Mouse (Mus musculus) limb, embryonic 10.5 days (tissue): ENCODE measurements around the gene Git1. TPM values are rescaled to one million over a fixed set of nuclear protein-coding genes. Genes with fewer than 3 reads are reported as not detected.

Experiments used
- DNase-seq: peaks from one replicate; pipeline ENCODE4 v3.0.0-alpha.2; 2017; ENCODE audit warnings: low spot score
- H3K27ac ChIP-seq: fragments of 300-500 bp; sonication (generic); 2 replicates; pipeline ENCODE4 v1.5.1; 2016; ENCODE audit warnings: mild to moderate bottlenecking
- H3K27me3 ChIP-seq: fragments of 300-500 bp; sonication (generic); 2 replicates; pipeline ENCODE4 v1.6.1; 2016; ENCODE audit warnings: low read depth, mild to moderate bottlenecking; ENCODE audit not compliant: poor library complexity, severe bottlenecking
- H3K36me3 ChIP-seq: fragments of 300-500 bp; sonication (generic); 2 replicates; pipeline ENCODE4 v1.6.1; 2016; ENCODE audit warnings: mild to moderate bottlenecking, moderate library complexity
- H3K4me1 ChIP-seq: fragments of 300-500 bp; sonication (generic); 2 replicates; pipeline ENCODE4 v1.6.1; 2016
- H3K4me3 ChIP-seq: fragments of 300-500 bp; sonication (generic); 2 replicates; pipeline ENCODE4 v1.5.1; 2016; ENCODE audit warnings: mild to moderate bottlenecking, moderate library complexity
- H3K9me3 ChIP-seq: fragments of 300-500 bp; sonication (generic); replicated peaks from 2 replicates; pipeline ENCODE4 v1.6.1; 2016; ENCODE audit warnings: mild to moderate bottlenecking
- whole genome bisulfite sequencing: fragments of 180-500 bp; shearing (Covaris S2); methylation state at CpG from one replicate; pipeline ENCODE4 v1.1.7; 2016; 5-methylcytosine and 5-hydroxymethylcytosine counted together
- polyA plus RNA-seq: library from polyadenylated mRNA; unstranded; fragments of >200 nt; fragmentation: Nextera tagmentation; extraction: Ambion mirVana; gene quantifications from 2 replicates; pipeline ENCODE4 v1.2.1, GENCODE M21; 2016

The Git1 gene
- polyA plus RNA-seq, 1 experiment from 2014 or later, result 14.8 TPM

- no peak for DNase-seq
- Histone ChIP-seq H3K27me3 (peaks cover 97% of the 10 kb centered on the region), H3K27ac (no peak overlapping the region), H3K36me3 (no peaks in the 10 kb centered on the region), H3K4me1 (peaks cover 31% of the 10 kb centered on the region), H3K9me3 (no peaks in the 10 kb centered on the region), H3K4me3 (no peak overlapping the region)
- whole genome bisulfite sequencing, result 70% methylated on average over 4 of the region's 4 CpGs
Measured at GRCm38 (mm10) chr11:77464684-77465083, 28.7 kb upstream of the Git1 start.

- DNase-seq, result no peak
- H3K4me1 ChIP-seq, result peaks cover 31% of the 10 kb centered on the region
Measured at GRCm38 (mm10) chr11:77465111-77465510, 28.3 kb upstream of the Git1 start.

GRCm38 (mm10) chr11:77466544-77466943, 26.8 kb upstream of the Git1 start:
- Histone ChIP-seq H3K4me1 (peaks cover 31% of the 10 kb centered on the region), H3K36me3 (peaks cover 17% of the 10 kb centered on the region), H3K27me3 (peaks cover 86% of the 10 kb centered on the region), H3K4me3 (peak overlapping the region; percentile 33), H3K9me3 (no peaks in the 10 kb centered on the region), H3K27ac (peak overlapping the region; percentile 12; the same call in 1 of the 2 replicates)
- DNase-seq, result no peak
- 25% methylated on average over 9 of the region's 9 CpGs for WGBS

More at GRCm38 (mm10) chr11:77465111-77465510, 28.3 kb upstream of the Git1 start:
- Histone ChIP-seq H3K4me3 (no peak overlapping the region), H3K36me3 (peaks cover 3% of the 10 kb centered on the region; the same call in 1 of the 2 replicates), H3K27ac (no peak overlapping the region), H3K27me3 (peaks cover 96% of the 10 kb centered on the region), H3K9me3 (no peaks in the 10 kb centered on the region)
- 53% methylated on average over 3 of the region's 3 CpGs for WGBS

GRCm38 (mm10) chr11:77467157-77467556, 26.2 kb upstream of the Git1 start:
- DNase-seq, result peak; percentile 75
- Histone ChIP-seq H3K4me3 (peak overlapping the region; percentile 33), H3K36me3 (peaks cover 23% of the 10 kb centered on the region), H3K27ac (peak overlapping the region; percentile 12), H3K4me1 (peaks cover 27% of the 10 kb centered on the region), H3K9me3 (no peaks in the 10 kb centered on the region), H3K27me3 (peaks cover 80% of the 10 kb centered on the region)
- 3% methylated on average over 25 of the region's 25 CpGs for WGBS

DNA sequence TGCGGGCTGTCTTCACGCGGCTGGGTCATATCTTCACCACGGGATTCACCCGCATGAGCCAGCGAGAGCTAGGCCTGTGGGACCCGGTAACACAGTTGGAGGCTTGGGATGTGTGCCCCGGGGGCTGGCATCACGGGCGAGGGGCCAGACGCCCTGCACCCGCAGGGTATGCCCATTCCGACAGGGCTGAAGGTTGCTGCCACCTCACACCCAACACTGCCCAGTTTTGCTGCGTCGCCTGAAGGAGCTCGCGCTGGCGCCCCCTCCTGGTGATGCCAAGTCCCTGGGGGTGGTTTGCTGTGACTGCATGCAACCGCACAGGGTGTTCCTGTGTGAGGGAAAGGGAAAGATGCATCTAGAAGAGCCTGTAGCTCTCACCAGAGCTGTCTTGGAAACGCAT, 25.6 kb upstream of the Git1 start:
- Histone ChIP-seq H3K27ac (peak overlapping the region; percentile 21; the same call in 1 of the 2 replicates), H3K4me1 (peaks cover 21% of the 10 kb centered on the region), H3K36me3 (peaks cover 29% of the 10 kb centered on the region), H3K4me3 (0 out of 2 replicates have a peak overlapping the region, but pooled peaks have one; percentile 33), H3K9me3 (no peaks in the 10 kb centered on the region), H3K27me3 (peaks cover 74% of the 10 kb centered on the region)
- peak; percentile 81 for DNase-seq
- 16% methylated on average over 20 of the region's 20 CpGs for WGBS

- Histone ChIP-seq H3K4me1 (peaks cover 19% of the 10 kb centered on the region), H3K27me3 (peaks cover 68% of the 10 kb centered on the region), H3K4me3 (no peak overlapping the region), H3K27ac (no peak overlapping the region), H3K9me3 (no peaks in the 10 kb centered on the region), H3K36me3 (peaks cover 36% of the 10 kb centered on the region)
- DNase-seq, result no peak
- 79% methylated on average over 9 of the region's 9 CpGs for WGBS
Measured at GRCm38 (mm10) chr11:77468397-77468796, 25.0 kb upstream of the Git1 start.

GRCm38 (mm10) chr11:77471407-77471806, 22.0 kb upstream of the Git1 start:
- WGBS, result 63% methylated on average over 29 of the region's 29 CpGs
- Histone ChIP-seq H3K27ac (0 out of 2 replicates have a peak overlapping the region, but pooled peaks have one; percentile 2), H3K4me1 (peaks cover 16% of the 10 kb centered on the region), H3K36me3 (peaks cover 60% of the 10 kb centered on the region), H3K27me3 (peaks cover 37% of the 10 kb centered on the region), H3K9me3 (no peaks in the 10 kb centered on the region), H3K4me3 (no peak overlapping the region)
- DNase-seq, result no peak

DNA sequence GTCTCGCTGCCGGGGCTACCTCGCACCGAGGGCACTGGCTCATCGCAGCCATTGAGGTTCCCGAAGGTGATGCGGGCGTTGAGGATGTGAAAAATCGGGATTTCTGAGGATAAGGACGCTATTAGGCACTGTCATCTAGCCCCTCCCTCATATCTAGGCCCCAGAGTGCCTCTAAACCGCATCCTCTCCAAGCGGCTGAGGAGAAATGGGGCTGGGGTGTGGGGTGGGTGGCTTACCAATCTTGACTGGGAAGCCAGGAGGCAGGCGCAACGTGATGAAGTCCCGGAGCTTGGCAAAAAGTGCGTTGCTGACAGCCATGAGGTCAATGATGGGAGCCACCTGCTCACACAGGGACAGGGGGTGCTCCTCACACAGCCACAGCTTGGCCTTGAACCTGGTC, 20.6 kb upstream of the Git1 start:
- Histone ChIP-seq H3K27me3 (peaks cover 24% of the 10 kb centered on the region), H3K4me1 (peaks cover 2% of the 10 kb centered on the region), H3K9me3 (no peaks in the 10 kb centered on the region), H3K36me3 (peaks cover 73% of the 10 kb centered on the region), H3K4me3 (no peak overlapping the region), H3K27ac (no peak overlapping the region)
- 92% methylated on average over 16 of the region's 16 CpGs for WGBS
- no peak for DNase-seq

- Histone ChIP-seq H3K36me3 (peaks cover 59% of the 10 kb centered on the region), H3K4me3 (no peak overlapping the region), H3K27ac (no peak overlapping the region; the same call in 1 of the 2 replicates), H3K4me1 (peaks cover 2% of the 10 kb centered on the region; the same call in 1 of the 2 replicates), H3K27me3 (peaks cover under 1% of the 10 kb centered on the region; the same call in 1 of the 2 replicates), H3K9me3 (no peaks in the 10 kb centered on the region)
- no peak for DNase-seq
- 96% methylated on average over 14 of the region's 14 CpGs for WGBS
Measured at GRCm38 (mm10) chr11:77476216-77476615, 17.1 kb upstream of the Git1 start.

GRCm38 (mm10) chr11:77476895-77477294, 16.5 kb upstream of the Git1 start:
- Histone ChIP-seq H3K4me1 (peaks cover 2% of the 10 kb centered on the region; the same call in 1 of the 2 replicates), H3K27ac (no peak overlapping the region), H3K4me3 (no peak overlapping the region), H3K36me3 (peaks cover 54% of the 10 kb centered on the region), H3K9me3 (no peaks in the 10 kb centered on the region), H3K27me3 (no peaks in the 10 kb centered on the region)
- no peak for DNase-seq
- WGBS, result 96% methylated on average over 6 of the region's 6 CpGs

GRCm38 (mm10) chr11:77483043-77483442, 10.3 kb upstream of the Git1 start:
- H3K36me3 ChIP-seq, result 0 out of 2 replicates have a peak, but pooled peaks cover 6% of the 10 kb centered on the region
- DNase-seq, result no peak
- H3K9me3 ChIP-seq, result no peaks in the 10 kb centered on the region
- peaks cover 41% of the 10 kb centered on the region for H3K4me1 ChIP-seq
- H3K27me3 ChIP-seq, result no peaks in the 10 kb centered on the region
- WGBS, result 72% methylated on average over 3 of the region's 3 CpGs
- H3K27ac ChIP-seq, result no peak overlapping the region
- H3K4me3 ChIP-seq, result no peak overlapping the region

GRCm38 (mm10) chr11:77483510-77484255, 9.7 kb upstream of the Git1 start:
- Histone ChIP-seq H3K36me3 (0 out of 2 replicates have a peak, but pooled peaks cover 6% of the 10 kb centered on the region), H3K27ac (no peak overlapping the region), H3K4me1 (peaks cover 47% of the 10 kb centered on the region), H3K9me3 (no peaks in the 10 kb centered on the region), H3K27me3 (no peaks in the 10 kb centered on the region), H3K4me3 (no peak overlapping the region)
- WGBS, result 59% methylated on average over 11 of the region's 11 CpGs
- no peak for DNase-seq

- Histone ChIP-seq H3K27me3 (no peaks in the 10 kb centered on the region), H3K9me3 (no peaks in the 10 kb centered on the region), H3K27ac (peak overlapping the region; percentile 38; the same call in 1 of the 2 replicates), H3K4me3 (peak overlapping the region; percentile 19; the same call in 1 of the 2 replicates), H3K36me3 (0 out of 2 replicates have a peak, but pooled peaks cover 6% of the 10 kb centered on the region), H3K4me1 (peaks cover 56% of the 10 kb centered on the region)
- WGBS, result 60% methylated on average over 6 of the region's 6 CpGs
- no peak for DNase-seq
Measured at GRCm38 (mm10) chr11:77485229-77485628, 8.1 kb upstream of the Git1 start.
